Mouse (Mus musculus): ENCODE data around the gene Nrg4. TPM values are rescaled to one million over a fixed set of nuclear protein-coding genes. Genes with fewer than 3 reads are reported as not detected.

Gene Nrg4
- polyA plus RNA-seq, 2 experiments, result 1.1 to 1.6 TPM

DNA sequence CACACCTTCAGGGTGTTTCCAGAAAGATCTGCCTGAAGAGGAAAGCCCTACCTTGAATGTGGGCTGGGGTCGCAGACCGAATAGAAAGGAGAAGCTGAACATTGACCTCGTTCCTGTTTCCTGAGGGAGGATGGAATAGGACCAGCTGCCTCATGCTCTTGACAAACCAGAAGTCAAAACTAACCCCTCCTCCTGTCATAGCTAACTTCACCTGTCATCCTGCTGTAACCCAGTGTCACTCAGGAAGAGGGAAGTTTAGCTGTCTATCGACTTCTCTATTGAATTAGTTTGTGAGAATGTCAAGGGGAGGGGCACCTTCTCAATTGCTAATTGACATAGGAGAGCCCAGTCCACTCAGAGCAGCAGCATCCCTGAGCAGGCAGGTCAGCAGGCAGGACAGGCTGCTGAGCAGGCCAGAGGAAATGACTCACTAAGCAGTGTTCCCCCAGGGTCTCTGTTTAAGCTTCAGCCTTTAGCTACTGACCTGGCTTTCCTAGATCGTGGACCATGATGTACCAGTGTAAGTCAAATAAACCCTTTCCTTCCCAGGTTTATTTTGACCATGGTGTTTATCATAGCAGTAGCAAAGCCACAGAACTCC is 54.6 kb downstream of the Nrg4 start:
- Histone ChIP-seq H3K4me1 (ENCODE audit: control insufficient read depth, insufficient read depth, low read length) (0 out of 2 replicates have a peak, but pooled peaks cover 3% of the 10 kb centered on the region), H3K27me3 (ENCODE audit: control insufficient read depth, insufficient read depth, low read length) (no peaks in the 10 kb centered on the region), H3K4me2 (replicated peaks; ENCODE audit: low read depth, low read length, severe bottlenecking) (no peak overlapping the region), H3K27ac (replicated peaks; ENCODE audit: low read depth, low read length) (no peak overlapping the region), H3K9ac (ENCODE audit: low read depth, low read length, severe bottlenecking) (no peak overlapping the region), H3K9me3 (ENCODE audit: control insufficient read depth, low read length) (no peaks in the 10 kb centered on the region), H3K4me3 (replicated peaks; ENCODE audit: low read length) (no peak overlapping the region), H3K36me3 (ENCODE audit: control insufficient read depth, insufficient read depth, low read length) (no peaks in the 10 kb centered on the region)
- WGBS, result 53% methylated on average over 5 of the region's 5 CpGs
- ATAC-seq (ENCODE audit: low FRiP score, low read depth) (no peak), DNase-seq (ENCODE audit: low spot score) (no peak)
- TF ChIP-seq POLR2A (IDR thresholded peaks at IDR 0.05; ENCODE audit: borderline replicate concordance, extremely low read depth, insufficient read depth, insufficient read length), result no peak

DNA sequence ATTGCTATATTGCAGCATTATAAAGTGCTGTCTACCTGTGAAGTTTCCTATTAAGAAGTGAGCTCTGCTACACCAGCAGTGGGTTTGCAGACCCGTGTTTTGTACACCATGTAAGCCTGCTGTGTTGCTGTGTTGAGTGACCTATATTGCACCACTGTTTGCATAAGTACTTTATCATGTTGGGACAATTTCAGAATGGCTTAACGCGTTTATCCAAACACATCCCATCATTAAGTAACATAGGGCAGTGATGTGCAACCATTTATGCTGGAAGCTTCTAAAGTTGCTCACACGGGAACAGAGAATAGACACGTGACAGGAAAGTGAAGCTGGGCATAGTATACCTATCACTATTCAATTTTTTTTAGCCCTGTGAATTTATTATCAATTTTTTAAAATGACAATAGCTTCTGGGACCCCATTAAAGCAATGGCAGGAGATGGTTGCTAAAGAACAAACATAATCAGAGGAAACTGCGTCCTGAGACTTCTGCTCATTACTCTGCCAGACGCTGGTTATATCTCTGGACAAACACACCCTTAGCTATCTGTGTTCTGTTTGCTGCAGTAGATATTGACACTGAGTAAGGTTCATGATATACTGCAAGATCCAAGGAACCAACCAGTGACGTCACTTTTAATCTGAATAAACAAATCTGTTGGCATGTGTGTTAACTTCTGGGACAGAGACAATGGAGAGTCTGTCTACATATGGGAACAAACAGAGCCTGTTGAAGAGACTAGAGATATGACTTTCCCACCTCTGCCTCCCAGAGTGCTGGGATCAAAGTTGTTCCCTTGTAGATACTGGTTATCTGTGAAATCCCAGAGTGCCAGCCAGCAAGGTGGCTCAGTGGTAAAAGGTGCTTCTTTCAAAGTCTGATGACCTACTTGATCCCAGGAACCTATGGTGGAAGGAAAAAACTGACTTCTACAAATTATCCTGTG is 62.0 kb downstream of the Nrg4 start:
- 78% methylated on average over 8 of the region's 8 CpGs for WGBS
- DNase-seq (ENCODE audit: low spot score) (no peak), ATAC-seq (ENCODE audit: low FRiP score, low read depth) (no peak)
- no peaks in the 10 kb centered on the region for H3K36me3 ChIP-seq (ENCODE audit: control insufficient read depth, insufficient read depth, low read length)
- no peak for TF ChIP-seq POLR2A (IDR thresholded peaks at IDR 0.05; ENCODE audit: borderline replicate concordance, extremely low read depth, insufficient read depth, insufficient read length)
- no peak overlapping the region for H3K4me2 ChIP-seq (replicated peaks; ENCODE audit: low read depth, low read length, severe bottlenecking)
- no peak overlapping the region for H3K9ac ChIP-seq (ENCODE audit: low read depth, low read length, severe bottlenecking)
- no peaks in the 10 kb centered on the region for H3K27me3 ChIP-seq (ENCODE audit: control insufficient read depth, insufficient read depth, low read length)
- no peaks in the 10 kb centered on the region for H3K4me1 ChIP-seq (ENCODE audit: control insufficient read depth, insufficient read depth, low read length)
- no peak overlapping the region for H3K27ac ChIP-seq (replicated peaks; ENCODE audit: low read depth, low read length)
- H3K9me3 ChIP-seq (ENCODE audit: control insufficient read depth, low read length), result no peaks in the 10 kb centered on the region
- H3K4me3 ChIP-seq (replicated peaks; ENCODE audit: low read length), result no peak overlapping the region

DNA sequence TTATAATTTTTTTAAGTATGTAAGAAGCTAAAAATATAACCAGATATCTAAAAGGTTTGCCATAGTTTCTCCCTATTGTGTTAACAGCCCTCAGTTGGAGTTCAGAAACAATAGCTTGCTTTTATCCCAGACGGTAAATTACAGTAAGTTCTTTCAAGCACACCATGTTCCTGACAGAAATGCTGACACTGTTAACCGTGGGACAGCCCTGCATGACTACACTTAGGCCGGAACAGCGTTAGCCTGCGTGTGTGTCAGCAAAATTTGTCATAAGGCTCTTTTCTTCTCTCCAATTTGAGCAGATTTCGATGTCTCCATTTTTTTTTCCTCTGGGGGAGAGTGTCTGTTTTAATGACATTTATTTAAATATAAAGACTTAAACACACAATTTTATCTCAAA is 66.9 kb downstream of the Nrg4 start:
- DNase-seq (ENCODE audit: low spot score) (no peak), ATAC-seq (ENCODE audit: low FRiP score, low read depth) (no peak)
- Histone ChIP-seq H3K9me3 (ENCODE audit: control insufficient read depth, low read length) (no peaks in the 10 kb centered on the region), H3K27me3 (ENCODE audit: control insufficient read depth, insufficient read depth, low read length) (no peaks in the 10 kb centered on the region), H3K9ac (ENCODE audit: low read depth, low read length, severe bottlenecking) (no peak overlapping the region), H3K4me2 (replicated peaks; ENCODE audit: low read depth, low read length, severe bottlenecking) (no peak overlapping the region), H3K4me1 (ENCODE audit: control insufficient read depth, insufficient read depth, low read length) (no peaks in the 10 kb centered on the region), H3K36me3 (ENCODE audit: control insufficient read depth, insufficient read depth, low read length) (no peaks in the 10 kb centered on the region), H3K4me3 (replicated peaks; ENCODE audit: low read length) (no peak overlapping the region), H3K27ac (replicated peaks; ENCODE audit: low read depth, low read length) (no peak overlapping the region)
- TF ChIP-seq POLR2A (IDR thresholded peaks at IDR 0.05; ENCODE audit: borderline replicate concordance, extremely low read depth, insufficient read depth, insufficient read length), result no peak
- WGBS, result 72% methylated on average over 6 of the region's 6 CpGs

DNA sequence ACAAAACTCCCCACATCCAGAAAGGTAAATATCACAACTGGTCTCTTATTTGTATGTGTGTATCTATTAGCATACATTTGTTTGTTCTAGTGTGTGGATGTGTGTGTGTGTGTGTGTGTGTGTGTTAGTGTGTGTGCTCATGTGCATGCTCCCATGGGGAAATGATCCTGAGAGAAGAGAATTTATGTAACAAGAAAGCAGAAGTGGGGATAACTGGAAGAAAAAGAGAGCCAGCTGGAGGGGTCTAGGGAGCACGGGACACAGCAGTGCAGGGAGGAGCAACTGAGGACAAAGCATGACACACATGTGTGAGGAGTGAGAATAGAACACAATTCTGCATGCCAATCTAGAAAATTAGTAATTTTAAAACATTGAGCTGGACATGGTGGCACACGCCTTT is 69.5 kb downstream of the Nrg4 start:
- DNase-seq (ENCODE audit: low spot score) (no peak), ATAC-seq (ENCODE audit: low FRiP score, low read depth) (no peak)
- Histone ChIP-seq H3K9me3 (ENCODE audit: control insufficient read depth, low read length) (no peaks in the 10 kb centered on the region), H3K9ac (ENCODE audit: low read depth, low read length, severe bottlenecking) (no peak overlapping the region), H3K4me2 (replicated peaks; ENCODE audit: low read depth, low read length, severe bottlenecking) (no peak overlapping the region), H3K27ac (replicated peaks; ENCODE audit: low read depth, low read length) (no peak overlapping the region), H3K27me3 (ENCODE audit: control insufficient read depth, insufficient read depth, low read length) (no peaks in the 10 kb centered on the region), H3K4me1 (ENCODE audit: control insufficient read depth, insufficient read depth, low read length) (no peaks in the 10 kb centered on the region), H3K36me3 (ENCODE audit: control insufficient read depth, insufficient read depth, low read length) (no peaks in the 10 kb centered on the region), H3K4me3 (replicated peaks; ENCODE audit: low read length) (no peak overlapping the region)
- TF ChIP-seq POLR2A (IDR thresholded peaks at IDR 0.05; ENCODE audit: borderline replicate concordance, extremely low read depth, insufficient read depth, insufficient read length), result no peak
- WGBS, result 90% methylated on average over 2 of the region's 2 CpGs

DNA sequence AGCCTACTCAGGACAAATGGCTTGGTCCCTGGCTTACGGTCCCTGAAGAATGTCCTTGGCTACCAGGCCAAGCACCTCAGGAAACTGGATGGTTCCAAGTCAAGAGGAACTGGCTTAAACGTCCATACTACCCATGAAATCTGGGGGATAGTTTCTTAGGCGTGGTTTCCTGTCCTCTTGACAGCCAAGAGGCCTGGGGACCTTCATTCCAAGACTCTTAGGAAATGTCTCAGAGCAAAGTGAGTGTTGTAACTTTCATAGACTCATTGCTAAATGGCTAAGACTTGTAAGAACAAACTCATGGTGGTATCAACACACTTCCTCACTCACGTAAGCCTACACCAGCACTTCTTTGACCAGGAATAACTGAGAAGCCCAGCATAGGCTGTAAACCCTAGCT is 71.0 kb downstream of the Nrg4 start:
- H3K4me2 ChIP-seq (replicated peaks; ENCODE audit: low read depth, low read length, severe bottlenecking), result no peak overlapping the region
- no peaks in the 10 kb centered on the region for H3K4me1 ChIP-seq (ENCODE audit: control insufficient read depth, insufficient read depth, low read length)
- 68% methylated on average over 4 of the region's 4 CpGs for WGBS
- H3K27ac ChIP-seq (replicated peaks; ENCODE audit: low read depth, low read length), result no peak overlapping the region
- no peak for ATAC-seq (ENCODE audit: low FRiP score, low read depth)
- no peak for DNase-seq (ENCODE audit: low spot score)
- H3K9me3 ChIP-seq (ENCODE audit: control insufficient read depth, low read length), result no peaks in the 10 kb centered on the region
- no peak overlapping the region for H3K4me3 ChIP-seq (replicated peaks; ENCODE audit: low read length)
- TF ChIP-seq POLR2A (IDR thresholded peaks at IDR 0.05; ENCODE audit: borderline replicate concordance, extremely low read depth, insufficient read depth, insufficient read length), result no peak
- H3K27me3 ChIP-seq (ENCODE audit: control insufficient read depth, insufficient read depth, low read length), result no peaks in the 10 kb centered on the region
- H3K9ac ChIP-seq (ENCODE audit: low read depth, low read length, severe bottlenecking), result no peak overlapping the region
- H3K36me3 ChIP-seq (ENCODE audit: control insufficient read depth, insufficient read depth, low read length), result no peaks in the 10 kb centered on the region

Data from limb, embryonic 14.5 days (tissue).